Mouse (Mus musculus) heart, embryonic 13.5 days (tissue): Measurements from ENCODE around the gene Olfr224. TPM values are rescaled to one million over a fixed set of nuclear protein-coding genes. Genes with fewer than 3 reads are reported as not detected.

Experiments
- ATAC-seq: fragments of 200-750 bp; cut with Nextera tagmentation; 2 replicates; pipeline ENCODE4 v1.8.0; 2017; ENCODE audit warnings: moderate TSS enrichment; ENCODE audit not compliant: insufficient number of reproducible peaks, low FRiP score, low TSS enrichment; ENCODE audit errors: extremely low read depth
- H3K27ac ChIP-seq: fragments of 300-500 bp; sonication (generic); replicated peaks from 2 replicates; pipeline ENCODE4 v1.5.1; 2015; ENCODE audit warnings: moderate library complexity, mild to moderate bottlenecking, inconsistent platforms
- H3K27me3 ChIP-seq: fragments of 300-500 bp; sonication (generic); replicated peaks from 2 replicates; pipeline ENCODE4 v1.6.1; 2015; ENCODE audit warnings: mild to moderate bottlenecking, inconsistent platforms
- H3K36me3 ChIP-seq: fragments of 300-500 bp; sonication (generic); 2 replicates; pipeline ENCODE4 v1.6.1; 2015; ENCODE audit warnings: mild to moderate bottlenecking, inconsistent platforms
- H3K4me1 ChIP-seq: fragments of 300-500 bp; sonication (generic); 2 replicates; pipeline ENCODE4 v1.6.1; 2015; ENCODE audit warnings: inconsistent platforms
- H3K4me2 ChIP-seq: fragments of 300-500 bp; sonication (generic); 2 replicates; pipeline ENCODE4 v1.6.1; 2015; ENCODE audit warnings: inconsistent platforms, mild to moderate bottlenecking, moderate library complexity
- H3K4me3 ChIP-seq: fragments of 300-500 bp; sonication (generic); 2 replicates; pipeline ENCODE4 v1.5.1; 2015; ENCODE audit warnings: moderate library complexity, mild to moderate bottlenecking, inconsistent platforms
- H3K9ac ChIP-seq: fragments of 300-500 bp; sonication (generic); 2 replicates; pipeline ENCODE4 v1.6.1; 2015; ENCODE audit warnings: inconsistent platforms, mild to moderate bottlenecking, moderate library complexity
- H3K9me3 ChIP-seq: fragments of 300-500 bp; sonication (generic); 2 replicates; pipeline ENCODE4 v1.6.1; 2016; ENCODE audit warnings: inconsistent platforms
- WGBS: fragments of 180-500 bp; shearing (Covaris S2); methylation state at CpG from one replicate; pipeline ENCODE4 v1.1.7; 2015; ENCODE audit warnings: mixed read lengths; 5-methylcytosine and 5-hydroxymethylcytosine counted together
- polyA plus RNA-seq: library from polyadenylated mRNA; unstranded; fragments of >200 nt; fragmentation: Nextera tagmentation; extraction: Ambion mirVana; gene quantifications from 2 replicates; pipeline ENCODE4 v1.2.1, GENCODE M21; 2015

The Olfr224 gene
- polyA plus RNA-seq, result not detected in 2 replicates

- H3K9ac ChIP-seq, result no peak within 1 kb of the TSS
- H3K4me3 ChIP-seq, result no peak within 1 kb of the TSS
- no peak for ATAC-seq
- H3K27ac ChIP-seq, result no peak within 1 kb of the TSS
- H3K27me3 ChIP-seq, result no peaks in the 10 kb centered on the region
- no peaks in the 10 kb centered on the region for H3K4me1 ChIP-seq
- H3K4me2 ChIP-seq, result no peak within 1 kb of the TSS
- H3K36me3 ChIP-seq, result no peaks in the 10 kb centered on the region
- no peaks in the 10 kb centered on the region for H3K9me3 ChIP-seq
- WGBS, result 54% methylated on average over 5 of the region's 5 CpGs
Observed at GRCm38 (mm10) chr11:58570405-58570804, at the start of gene Olfr224. Gene Olfr224 (minus strand): TSS chr11:58570553.

GRCm38 (mm10) chr11:58618793-58619192, 48.4 kb upstream of the Olfr224 start:
- ATAC-seq, result no peak
- H3K4me2 ChIP-seq, result no peak overlapping the region

GRCm38 (mm10) chr11:58618369-58618768, 48.0 kb upstream of the Olfr224 start:
- H3K27ac ChIP-seq, result no peak overlapping the region

More at GRCm38 (mm10) chr11:58618793-58619192, 48.4 kb upstream of the Olfr224 start:
- no peak overlapping the region for H3K4me3 ChIP-seq
- no peaks in the 10 kb centered on the region for H3K27me3 ChIP-seq
- H3K4me1 ChIP-seq, result no peaks in the 10 kb centered on the region
- H3K27ac ChIP-seq, result no peak overlapping the region
- WGBS, result 64% methylated on average over 6 of the region's 6 CpGs
- no peaks in the 10 kb centered on the region for H3K36me3 ChIP-seq
- no peaks in the 10 kb centered on the region for H3K9me3 ChIP-seq
- no peak overlapping the region for H3K9ac ChIP-seq

GRCm38 (mm10) chr11:58615975-58616374, 45.6 kb upstream of the Olfr224 start, which contains the start of gene 2210407C18Rik:
Gene 2210407C18Rik (minus strand): TSS chr11:58616075.
- Histone ChIP-seq H3K4me1 (no peaks in the 10 kb centered on the region), H3K9ac (no peak within 1 kb of the TSS), H3K4me3 (no peak within 1 kb of the TSS), H3K27me3 (0 out of 2 replicates have a peak, but pooled peaks cover 3% of the 10 kb centered on the region), H3K27ac (no peak within 1 kb of the TSS), H3K36me3 (no peaks in the 10 kb centered on the region), H3K9me3 (no peaks in the 10 kb centered on the region), H3K4me2 (no peak within 1 kb of the TSS)
- 81% methylated on average over 4 of the region's 4 CpGs for WGBS
- no peak for ATAC-seq

More at GRCm38 (mm10) chr11:58618369-58618768, 48.0 kb upstream of the Olfr224 start:
- H3K4me2 ChIP-seq, result no peak overlapping the region
- H3K27me3 ChIP-seq, result no peaks in the 10 kb centered on the region
- no peaks in the 10 kb centered on the region for H3K9me3 ChIP-seq
- H3K4me1 ChIP-seq, result no peaks in the 10 kb centered on the region
- no peaks in the 10 kb centered on the region for H3K36me3 ChIP-seq
- H3K4me3 ChIP-seq, result no peak overlapping the region
- H3K9ac ChIP-seq, result no peak overlapping the region
- WGBS, result 33% methylated on average over 3 of the region's 3 CpGs
- no peak for ATAC-seq

GRCm38 (mm10) chr11:58614526-58614925, 44.2 kb upstream of the Olfr224 start:
- H3K9ac ChIP-seq, result no peak overlapping the region
- no peak overlapping the region for H3K27ac ChIP-seq
- ATAC-seq, result no peak
- H3K4me1 ChIP-seq, result no peaks in the 10 kb centered on the region
- H3K4me3 ChIP-seq, result no peak overlapping the region
- H3K27me3 ChIP-seq, result 0 out of 2 replicates have a peak, but pooled peaks cover 3% of the 10 kb centered on the region
- no peaks in the 10 kb centered on the region for H3K9me3 ChIP-seq
- no peaks in the 10 kb centered on the region for H3K36me3 ChIP-seq
- H3K4me2 ChIP-seq, result no peak overlapping the region

- H3K27me3 ChIP-seq, result 0 out of 2 replicates have a peak, but pooled peaks cover 3% of the 10 kb centered on the region
- 62% methylated on average over 3 of the region's 3 CpGs for WGBS
- H3K9ac ChIP-seq, result no peak overlapping the region
- no peak for ATAC-seq
- H3K27ac ChIP-seq, result no peak overlapping the region
- H3K9me3 ChIP-seq, result no peaks in the 10 kb centered on the region
- no peak overlapping the region for H3K4me3 ChIP-seq
- H3K4me1 ChIP-seq, result no peaks in the 10 kb centered on the region
- H3K4me2 ChIP-seq, result no peak overlapping the region
- no peaks in the 10 kb centered on the region for H3K36me3 ChIP-seq
Observed at GRCm38 (mm10) chr11:58613359-58613758, 43.0 kb upstream of the Olfr224 start.

GRCm38 (mm10) chr11:58607030-58607429, 36.7 kb upstream of the Olfr224 start:
- H3K27me3 ChIP-seq, result no peaks in the 10 kb centered on the region
- 75% methylated on average over 6 of the region's 6 CpGs for WGBS
- H3K4me1 ChIP-seq, result no peaks in the 10 kb centered on the region
- no peaks in the 10 kb centered on the region for H3K36me3 ChIP-seq
- H3K4me3 ChIP-seq, result no peak overlapping the region
- H3K9me3 ChIP-seq, result no peaks in the 10 kb centered on the region
- no peak overlapping the region for H3K27ac ChIP-seq
- no peak for ATAC-seq
- no peak overlapping the region for H3K4me2 ChIP-seq
- no peak overlapping the region for H3K9ac ChIP-seq

GRCm38 (mm10) chr11:58606177-58606919, 36.0 kb upstream of the Olfr224 start:
- no peak for ATAC-seq
- Histone ChIP-seq H3K4me2 (no peak overlapping the region), H3K27me3 (no peaks in the 10 kb centered on the region), H3K27ac (no peak overlapping the region), H3K4me1 (no peaks in the 10 kb centered on the region), H3K9ac (no peak overlapping the region), H3K9me3 (no peaks in the 10 kb centered on the region), H3K36me3 (no peaks in the 10 kb centered on the region), H3K4me3 (no peak overlapping the region)
- WGBS, result 73% methylated on average over 12 of the region's 12 CpGs

- no peak overlapping the region for H3K9ac ChIP-seq
- no peak for ATAC-seq
- no peaks in the 10 kb centered on the region for H3K27me3 ChIP-seq
- 49% methylated on average over 3 of the region's 3 CpGs for WGBS
- H3K36me3 ChIP-seq, result no peaks in the 10 kb centered on the region
- no peak overlapping the region for H3K27ac ChIP-seq
- no peak overlapping the region for H3K4me2 ChIP-seq
- no peaks in the 10 kb centered on the region for H3K9me3 ChIP-seq
- H3K4me3 ChIP-seq, result no peak overlapping the region
- H3K4me1 ChIP-seq, result no peaks in the 10 kb centered on the region
Observed at GRCm38 (mm10) chr11:58605228-58605627, 34.9 kb upstream of the Olfr224 start.

- ATAC-seq, result no peak
- no peaks in the 10 kb centered on the region for H3K27me3 ChIP-seq
- no peaks in the 10 kb centered on the region for H3K36me3 ChIP-seq
- no peak overlapping the region for H3K27ac ChIP-seq
- H3K4me1 ChIP-seq, result no peaks in the 10 kb centered on the region
- H3K4me3 ChIP-seq, result no peak overlapping the region
- H3K9ac ChIP-seq, result no peak overlapping the region
- H3K9me3 ChIP-seq, result no peaks in the 10 kb centered on the region
- 63% methylated on average over 2 of the region's 2 CpGs for WGBS
- H3K4me2 ChIP-seq, result no peak overlapping the region
Observed at GRCm38 (mm10) chr11:58604688-58605087, 34.3 kb upstream of the Olfr224 start.

GRCm38 (mm10) chr11:58602800-58603560, 32.6 kb upstream of the Olfr224 start:
- WGBS, result 68% methylated on average over 6 of the region's 6 CpGs
- H3K9ac ChIP-seq, result no peak overlapping the region
- H3K9me3 ChIP-seq, result no peaks in the 10 kb centered on the region
- H3K27ac ChIP-seq, result no peak overlapping the region
- ATAC-seq, result no peak
- H3K4me2 ChIP-seq, result no peak overlapping the region
- H3K4me1 ChIP-seq, result no peaks in the 10 kb centered on the region
- H3K4me3 ChIP-seq, result no peak overlapping the region
- no peaks in the 10 kb centered on the region for H3K36me3 ChIP-seq
- no peaks in the 10 kb centered on the region for H3K27me3 ChIP-seq
